Mouse (Mus musculus) limb, embryonic 12.5 days (tissue): ENCODE data around the gene Ylpm1. TPM values are rescaled to one million over a fixed set of nuclear protein-coding genes. Genes with fewer than 3 reads are reported as not detected.

Source experiments
- ATAC-seq: fragments of 200-750 bp; cut with Nextera tagmentation; 2 replicates; pipeline ENCODE4 v1.8.0; 2017; ENCODE audit warnings: low read depth, moderate TSS enrichment; ENCODE audit not compliant: insufficient number of reproducible peaks, insufficient read depth, low FRiP score, low TSS enrichment
- H3K27ac ChIP-seq: fragments of 300-500 bp; sonication (generic); 2 replicates; pipeline ENCODE4 v1.5.1; 2016; ENCODE audit warnings: mild to moderate bottlenecking, moderate library complexity
- H3K27me3 ChIP-seq: fragments of 300-500 bp; sonication (generic); 2 replicates; pipeline ENCODE4 v1.6.1; 2016; ENCODE audit warnings: mild to moderate bottlenecking, moderate library complexity
- H3K36me3 ChIP-seq: fragments of 300-500 bp; sonication (generic); 2 replicates; pipeline ENCODE4 v1.6.1; 2016; ENCODE audit warnings: mild to moderate bottlenecking, moderate library complexity
- H3K4me1 ChIP-seq: fragments of 300-500 bp; sonication (generic); replicated peaks from 2 replicates; pipeline ENCODE4 v1.6.1; 2016
- H3K4me2 ChIP-seq: fragments of 300-500 bp; sonication (generic); 2 replicates; pipeline ENCODE4 v1.6.1; 2016; ENCODE audit warnings: mild to moderate bottlenecking, moderate library complexity
- H3K4me3 ChIP-seq: fragments of 300-500 bp; sonication (generic); replicated peaks from 2 replicates; pipeline ENCODE4 v1.5.1; 2016; ENCODE audit warnings: mild to moderate bottlenecking
- H3K9ac ChIP-seq: fragments of 300-500 bp; sonication (generic); replicated peaks from 2 replicates; pipeline ENCODE4 v1.6.1; 2016; ENCODE audit warnings: mild to moderate bottlenecking, moderate library complexity
- H3K9me3 ChIP-seq: fragments of 300-500 bp; sonication (generic); 2 replicates; pipeline ENCODE4 v1.6.1; 2016; ENCODE audit warnings: mild to moderate bottlenecking, moderate library complexity
- WGBS: fragments of 180-500 bp; shearing (Covaris S2); methylation state at CpG from one replicate; pipeline ENCODE4 v1.1.7; 2016; 5-methylcytosine and 5-hydroxymethylcytosine counted together
- polyA plus RNA-seq: library from polyadenylated mRNA; unstranded; fragments of >200 nt; fragmentation: Nextera tagmentation; extraction: Ambion mirVana; gene quantifications from 2 replicates; pipeline ENCODE4 v1.2.1, GENCODE M21; 2016

Ylpm1 gene
- polyA plus RNA-seq, 1 experiment from 2014 or later, result 40.0 TPM

DNA sequence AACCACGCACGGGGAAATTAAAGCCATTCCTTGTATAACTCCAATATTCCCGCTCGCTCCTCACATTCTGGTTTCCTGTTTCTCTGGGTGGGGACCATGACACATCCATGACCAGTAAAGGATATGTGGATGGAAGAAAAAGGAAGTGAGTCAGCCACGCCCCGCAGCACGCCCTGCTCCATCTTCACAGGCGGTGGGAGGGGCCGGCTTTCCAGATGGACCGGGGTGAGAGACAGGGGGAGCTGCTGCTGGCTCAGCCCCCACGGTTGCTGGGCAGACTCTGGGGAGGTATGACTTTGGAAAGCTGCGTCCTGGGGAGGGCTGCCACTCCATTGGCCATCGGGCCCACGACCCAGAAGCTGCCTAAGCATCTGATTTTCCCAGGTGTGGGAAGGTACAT lies 97.9 kb downstream of the Ylpm1 start:
- no peak for ATAC-seq
- peaks cover 15% of the 10 kb centered on the region for H3K36me3 ChIP-seq
- peaks cover 25% of the 10 kb centered on the region for H3K4me1 ChIP-seq
- H3K27me3 ChIP-seq, result no peaks in the 10 kb centered on the region
- peaks cover 3% of the 10 kb centered on the region; the same call in 1 of the 2 replicates for H3K9me3 ChIP-seq
- H3K27ac ChIP-seq, result peak overlapping the region; percentile 26; the same call in 1 of the 2 replicates
- WGBS, result 28% methylated on average over 14 of the region's 14 CpGs
- no peak overlapping the region for H3K4me2 ChIP-seq
- H3K4me3 ChIP-seq, result no peak overlapping the region
- no peak overlapping the region for H3K9ac ChIP-seq

DNA sequence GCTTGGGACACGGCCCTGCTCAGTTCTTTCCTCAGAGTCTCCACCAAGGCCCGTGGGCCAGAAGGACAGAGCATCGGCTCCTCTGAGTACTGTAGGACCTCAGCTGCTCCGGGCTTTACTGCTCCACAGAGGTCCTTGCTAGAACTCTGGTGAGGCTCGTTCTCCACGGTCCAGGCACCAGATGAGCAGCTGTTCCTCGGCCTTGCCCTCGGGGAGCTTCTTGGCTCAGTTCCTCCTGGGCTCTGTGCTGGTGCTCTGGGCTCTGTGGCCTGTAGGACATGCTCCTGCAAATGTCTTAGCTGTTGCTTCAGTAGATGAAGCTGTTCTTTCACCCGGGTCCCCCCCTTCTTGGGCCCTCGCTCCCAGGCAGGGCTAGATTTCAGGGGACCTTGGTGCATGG lies 98.6 kb downstream of the Ylpm1 start:
- no peak overlapping the region for H3K4me3 ChIP-seq
- peaks cover 25% of the 10 kb centered on the region for H3K4me1 ChIP-seq
- H3K9me3 ChIP-seq, result no peaks in the 10 kb centered on the region
- peaks cover 8% of the 10 kb centered on the region for H3K36me3 ChIP-seq
- H3K4me2 ChIP-seq, result no peak overlapping the region
- peak overlapping the region; percentile 26; the same call in 1 of the 2 replicates for H3K27ac ChIP-seq
- ATAC-seq, result no peak
- H3K9ac ChIP-seq, result no peak overlapping the region
- WGBS, result 73% methylated on average over 10 of the region's 10 CpGs
- H3K27me3 ChIP-seq, result no peaks in the 10 kb centered on the region

DNA sequence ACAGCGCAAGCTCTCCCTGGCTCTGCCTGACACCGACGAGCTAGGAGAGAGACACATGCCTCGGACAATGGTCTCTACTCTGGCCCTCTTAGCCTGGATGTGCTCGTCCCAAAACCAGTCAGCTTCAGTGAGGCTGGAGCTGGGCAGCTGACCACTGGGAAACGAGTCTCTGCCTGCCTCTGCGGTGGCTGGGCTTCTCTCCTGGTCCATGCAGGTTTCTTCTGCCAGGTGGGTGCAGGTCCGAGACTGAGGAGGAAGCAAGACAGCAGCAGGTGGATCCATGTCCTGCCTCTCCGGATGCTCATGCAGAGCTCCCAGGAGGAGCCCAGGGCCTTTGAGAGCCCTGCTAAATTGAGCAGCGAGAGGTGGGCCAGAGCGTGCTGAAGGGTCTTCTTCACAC lies 99.0 kb downstream of the Ylpm1 start:
- Histone ChIP-seq H3K4me1 (peaks cover 25% of the 10 kb centered on the region), H3K9me3 (no peaks in the 10 kb centered on the region), H3K36me3 (peaks cover 6% of the 10 kb centered on the region; the same call in 1 of the 2 replicates), H3K27me3 (no peaks in the 10 kb centered on the region), H3K4me2 (no peak overlapping the region), H3K4me3 (no peak overlapping the region), H3K27ac (no peak overlapping the region), H3K9ac (no peak overlapping the region)
- 86% methylated on average over 11 of the region's 11 CpGs for WGBS
- no peak for ATAC-seq

DNA sequence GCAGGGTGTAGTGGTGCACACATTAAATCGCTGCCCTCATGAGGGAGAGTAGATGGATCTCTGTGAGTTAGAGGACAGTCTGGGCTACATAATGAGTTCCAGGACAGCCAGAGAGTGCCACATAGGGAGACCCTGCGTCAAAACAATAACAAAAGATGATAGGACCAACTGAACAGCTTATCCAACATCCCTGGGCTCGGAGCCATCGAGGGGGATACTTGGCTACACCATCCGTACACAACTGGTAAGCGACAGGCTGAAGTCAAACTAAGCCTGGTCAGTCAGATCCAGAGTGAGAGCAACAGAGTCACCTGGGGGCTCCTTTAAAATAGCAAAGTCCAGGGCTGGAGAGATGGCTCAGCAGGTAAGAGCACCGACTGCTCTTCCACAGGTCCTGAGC lies 99.7 kb downstream of the Ylpm1 start:
- 91% methylated on average over 7 of the region's 7 CpGs for WGBS

DNA sequence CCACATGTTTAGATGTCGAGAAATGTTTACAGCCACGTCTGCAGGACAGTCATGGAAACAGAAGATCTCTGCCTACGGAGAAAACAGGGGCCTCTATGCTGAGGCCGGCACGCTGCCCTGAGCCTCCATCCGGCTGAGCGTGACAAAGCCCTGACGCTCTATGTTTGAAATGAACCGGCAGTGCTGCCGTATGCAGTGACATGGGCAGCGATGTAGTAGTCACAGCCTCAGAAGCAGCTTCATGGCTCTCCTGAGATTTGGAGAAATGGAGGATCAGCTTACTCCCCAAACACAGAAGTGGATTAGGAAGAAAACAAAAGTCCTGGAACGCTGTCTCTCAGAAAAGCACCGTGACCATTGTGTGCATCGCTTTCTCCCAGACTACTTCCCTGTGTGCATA lies 104.9 kb downstream of the Ylpm1 start:
- H3K27me3 ChIP-seq, result no peaks in the 10 kb centered on the region
- H3K9ac ChIP-seq, result no peak overlapping the region
- no peaks in the 10 kb centered on the region for H3K9me3 ChIP-seq
- ATAC-seq, result no peak
- no peak overlapping the region for H3K27ac ChIP-seq
- no peak overlapping the region; the same call in 1 of the 2 replicates for H3K4me2 ChIP-seq
- no peaks in the 10 kb centered on the region for H3K36me3 ChIP-seq
- no peak overlapping the region for H3K4me3 ChIP-seq
- whole genome bisulfite sequencing, result 63% methylated on average over 14 of the region's 14 CpGs
- H3K4me1 ChIP-seq, result peaks cover 10% of the 10 kb centered on the region

More for the DNA sequence above, 99.7 kb downstream of the Ylpm1 start:
- Histone ChIP-seq H3K4me2 (no peak overlapping the region), H3K27me3 (no peaks in the 10 kb centered on the region), H3K4me3 (no peak overlapping the region), H3K9me3 (no peaks in the 10 kb centered on the region), H3K4me1 (peaks cover 25% of the 10 kb centered on the region), H3K27ac (no peak overlapping the region), H3K9ac (no peak overlapping the region), H3K36me3 (no peaks in the 10 kb centered on the region; the same call in 1 of the 2 replicates)
- ATAC-seq, result no peak

DNA sequence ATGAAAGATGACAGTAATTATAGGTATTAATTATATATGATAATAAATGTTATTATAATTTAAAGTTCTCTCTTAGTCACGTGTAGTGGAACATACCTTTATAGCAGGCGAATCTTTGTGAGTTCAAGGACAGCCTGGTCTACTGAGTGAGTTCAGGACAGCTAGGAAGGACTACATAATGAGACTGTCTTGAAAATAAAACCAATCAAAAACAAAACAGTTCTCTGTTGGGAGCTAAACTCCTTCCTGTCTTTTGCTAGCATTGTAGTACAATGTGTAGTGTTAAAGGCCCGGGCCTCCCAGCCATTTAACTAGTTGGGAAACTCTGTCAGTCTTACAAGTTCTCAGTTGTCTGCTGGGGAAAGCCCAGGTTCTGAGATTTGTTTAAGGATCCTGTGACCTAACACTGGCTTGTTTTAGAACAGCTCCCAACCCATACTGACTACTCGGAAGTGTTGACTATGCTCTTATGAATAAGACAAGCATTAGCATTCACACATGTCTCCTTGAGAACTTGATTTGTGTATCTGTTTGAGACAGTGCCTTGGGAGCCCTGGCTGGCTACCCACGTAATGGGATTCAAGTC lies 105.5 kb downstream of the Ylpm1 start:
- no peak overlapping the region for H3K9ac ChIP-seq
- no peaks in the 10 kb centered on the region for H3K36me3 ChIP-seq
- H3K4me1 ChIP-seq, result peaks cover 12% of the 10 kb centered on the region
- H3K4me2 ChIP-seq, result no peak overlapping the region
- no peak overlapping the region for H3K4me3 ChIP-seq
- H3K27ac ChIP-seq, result no peak overlapping the region
- H3K27me3 ChIP-seq, result no peaks in the 10 kb centered on the region
- H3K9me3 ChIP-seq, result no peaks in the 10 kb centered on the region
- 82% methylated on average over 5 of the region's 5 CpGs for WGBS
- ATAC-seq, result no peak

DNA sequence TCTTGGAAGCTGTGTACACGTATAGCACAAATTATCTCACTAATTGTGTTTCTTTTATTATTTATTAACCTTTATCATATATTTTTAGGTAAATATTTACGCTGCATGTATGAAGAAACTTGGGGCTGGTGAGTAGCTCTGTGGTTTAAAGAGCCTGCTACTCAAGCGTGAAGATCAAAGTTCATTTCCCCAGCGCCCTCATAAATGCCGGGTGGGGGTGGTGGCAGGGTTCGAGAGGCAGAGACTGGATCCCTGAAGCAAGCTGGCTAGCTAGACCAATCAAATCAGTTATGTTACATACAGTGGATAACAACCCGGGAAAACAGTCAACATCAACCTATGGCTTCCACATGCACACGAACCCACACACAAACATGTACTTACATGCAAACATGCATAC lies 107.0 kb downstream of the Ylpm1 start:
- Histone ChIP-seq H3K9me3 (no peaks in the 10 kb centered on the region), H3K27me3 (no peaks in the 10 kb centered on the region), H3K9ac (no peak overlapping the region), H3K4me2 (no peak overlapping the region), H3K27ac (no peak overlapping the region), H3K4me1 (peaks cover 11% of the 10 kb centered on the region; the same call in 1 of the 2 replicates), H3K4me3 (no peak overlapping the region), H3K36me3 (no peaks in the 10 kb centered on the region)
- 68% methylated on average over 8 of the region's 8 CpGs for WGBS
- no peak for ATAC-seq

DNA sequence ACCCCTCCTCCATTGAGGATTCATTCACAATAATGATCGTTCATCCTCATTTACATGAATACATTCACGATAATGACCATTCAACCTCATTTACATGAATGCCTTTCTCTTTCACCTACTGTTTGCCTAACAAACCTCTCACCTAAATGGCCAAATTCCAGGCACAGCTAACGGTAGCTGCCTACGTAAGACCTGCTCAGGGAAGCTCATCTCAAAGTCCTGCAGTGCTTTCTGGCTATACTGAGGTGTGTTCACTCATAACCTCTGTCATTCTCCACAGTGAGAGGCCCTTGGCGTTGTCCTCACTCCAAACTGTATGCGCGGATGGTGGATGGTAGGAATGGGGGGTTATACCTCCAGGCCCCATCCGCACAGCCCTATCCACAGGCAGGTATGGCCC lies 108.7 kb downstream of the Ylpm1 start:
- Histone ChIP-seq H3K9me3 (no peaks in the 10 kb centered on the region), H3K27ac (no peak overlapping the region), H3K4me2 (no peak overlapping the region), H3K9ac (no peak overlapping the region), H3K4me3 (no peak overlapping the region), H3K27me3 (no peaks in the 10 kb centered on the region), H3K4me1 (peaks cover 18% of the 10 kb centered on the region), H3K36me3 (no peaks in the 10 kb centered on the region)
- 86% methylated on average over 8 of the region's 8 CpGs for WGBS
- ATAC-seq, result no peak

DNA sequence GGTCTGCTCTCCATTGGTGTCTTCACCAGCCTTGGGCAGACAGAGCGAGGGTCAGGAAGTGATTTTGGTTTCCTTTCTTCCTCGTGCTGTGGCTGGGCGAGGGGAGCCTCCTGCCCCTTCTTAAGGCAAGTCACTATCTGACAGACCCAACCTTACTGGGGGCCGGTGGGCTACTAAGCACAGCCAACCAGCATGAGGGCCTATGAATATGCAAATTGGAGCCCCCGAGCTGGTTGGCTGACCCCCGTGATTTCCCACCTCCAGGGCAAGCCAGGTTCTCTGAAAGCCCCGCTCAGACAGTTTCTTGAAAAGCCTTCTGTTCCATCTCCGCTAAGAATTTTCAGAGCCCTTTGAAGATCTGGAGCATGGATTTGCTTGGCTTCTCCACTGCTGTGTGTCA lies 110.2 kb downstream of the Ylpm1 start:
- Histone ChIP-seq H3K4me1 (peaks cover 22% of the 10 kb centered on the region), H3K27me3 (no peaks in the 10 kb centered on the region), H3K36me3 (no peaks in the 10 kb centered on the region), H3K27ac (no peak overlapping the region), H3K9me3 (no peaks in the 10 kb centered on the region), H3K4me2 (peak overlapping the region; percentile 52), H3K4me3 (peak overlapping the region; percentile 16; the same call in 1 of the 2 replicates), H3K9ac (0 out of 2 replicates have a peak overlapping the region, but pooled peaks have one; percentile 5)
- WGBS, result 3% methylated on average over 8 of the region's 8 CpGs
- ATAC-seq, result no peak

DNA sequence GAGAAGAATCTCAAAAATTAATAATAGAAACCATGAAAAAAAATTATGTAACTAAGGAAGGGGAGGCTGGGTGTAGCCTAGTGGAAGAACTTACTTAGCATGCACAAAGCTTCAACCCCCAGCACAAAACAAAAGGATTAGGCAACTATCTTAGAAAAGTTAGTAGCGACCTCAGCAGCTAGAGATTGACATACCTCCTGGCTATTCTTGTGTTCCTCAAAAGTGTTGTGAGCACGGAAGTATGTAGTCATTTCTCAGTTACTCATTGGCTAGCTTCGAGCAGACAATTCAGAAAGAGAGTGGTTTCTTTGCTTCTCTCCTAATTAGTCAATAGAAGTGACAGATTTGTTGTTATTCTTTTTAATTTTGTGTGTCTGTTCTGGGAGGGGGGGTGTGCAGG lies 112.5 kb downstream of the Ylpm1 start:
- H3K9ac ChIP-seq, result no peak overlapping the region
- peaks cover 33% of the 10 kb centered on the region for H3K4me1 ChIP-seq
- H3K27me3 ChIP-seq, result no peaks in the 10 kb centered on the region
- H3K36me3 ChIP-seq, result peaks cover 7% of the 10 kb centered on the region; the same call in 1 of the 2 replicates
- no peak overlapping the region for H3K4me3 ChIP-seq
- no peaks in the 10 kb centered on the region for H3K9me3 ChIP-seq
- H3K27ac ChIP-seq, result no peak overlapping the region
- no peak overlapping the region for H3K4me2 ChIP-seq
- no peak for ATAC-seq
- 70% methylated on average over 3 of the region's 3 CpGs for WGBS

DNA sequence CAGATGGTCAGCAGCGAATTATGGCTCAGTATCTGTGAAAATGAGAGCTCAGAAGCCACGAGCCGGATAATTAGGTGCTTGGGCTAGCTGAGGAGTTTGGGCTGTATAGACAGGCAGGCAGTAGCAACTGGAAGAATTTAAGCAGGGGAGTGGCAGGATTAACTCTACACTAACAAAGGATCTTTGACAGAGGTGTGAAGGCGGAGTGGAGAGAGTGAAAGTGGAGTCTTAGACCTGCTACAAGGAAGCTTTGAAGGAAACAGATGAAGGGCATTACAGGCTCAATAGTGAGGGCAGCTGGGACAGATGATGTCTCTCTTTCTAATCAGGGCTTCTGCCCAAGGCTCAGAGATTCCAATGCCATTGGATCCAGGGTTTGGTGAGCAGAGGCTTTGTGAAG lies 113.3 kb downstream of the Ylpm1 start:
- Histone ChIP-seq H3K9ac (no peak overlapping the region), H3K9me3 (no peaks in the 10 kb centered on the region), H3K4me1 (peaks cover 33% of the 10 kb centered on the region), H3K4me2 (peak overlapping the region; percentile 91; the same call in 1 of the 2 replicates), H3K27me3 (no peaks in the 10 kb centered on the region), H3K27ac (no peak overlapping the region), H3K4me3 (no peak overlapping the region), H3K36me3 (peaks cover 9% of the 10 kb centered on the region; the same call in 1 of the 2 replicates)
- WGBS, result 37% methylated on average over 4 of the region's 4 CpGs
- no peak for ATAC-seq
